Mouse (Mus musculus) liver, embryonic 14.5 days (tissue): ENCODE data around the gene Rtn4rl1.

Experiments
- CTCF ChIP-seq: IDR thresholded peaks from 2 replicates; pipeline ENCODE4 v1.5.1; 2016; ENCODE audit warnings: antibody characterized with exemption, low read depth, control low read depth
- EP300 ChIP-seq: IDR thresholded peaks from 2 replicates; pipeline ENCODE4 v1.6.1; 2016; ENCODE audit warnings: antibody characterized with exemption, low read depth

DNA sequence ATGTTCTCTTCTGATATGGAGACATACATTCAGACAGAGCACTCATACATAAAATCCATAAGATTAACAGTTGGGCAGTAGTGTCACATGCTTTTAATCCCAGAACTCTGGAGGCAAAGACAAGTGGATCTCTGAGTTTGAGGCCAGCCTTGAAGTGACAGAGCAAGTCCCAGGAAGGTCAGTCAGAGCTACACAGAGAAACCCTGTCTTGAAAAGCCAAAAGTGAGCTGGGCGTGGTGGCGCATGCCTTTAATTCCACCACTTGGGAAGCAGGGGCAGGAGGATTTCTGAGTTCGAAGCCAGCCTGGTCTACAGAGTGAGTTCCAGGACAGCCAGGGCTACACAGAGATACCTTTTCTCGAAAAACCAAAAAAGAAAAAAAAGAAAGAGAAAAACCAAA, 31.3 kb downstream of the Rtn4rl1 start:
- no peak for TF ChIP-seq CTCF
- TF ChIP-seq EP300: no peak
